Mouse (Mus musculus): ENCODE measurements at regions not wholly inside any gene's neighbourhood (a gene's known extent, or its start where the extent isn't known, plus 50 kb on each side); places are given as distances from the start of the nearest gene placed in this dataset.
"Not testable (repeated sequence)": the region's sequence is repeated elsewhere in the genome, so short reads cannot be mapped to it uniquely, and the experiment has no call there.

DNA sequence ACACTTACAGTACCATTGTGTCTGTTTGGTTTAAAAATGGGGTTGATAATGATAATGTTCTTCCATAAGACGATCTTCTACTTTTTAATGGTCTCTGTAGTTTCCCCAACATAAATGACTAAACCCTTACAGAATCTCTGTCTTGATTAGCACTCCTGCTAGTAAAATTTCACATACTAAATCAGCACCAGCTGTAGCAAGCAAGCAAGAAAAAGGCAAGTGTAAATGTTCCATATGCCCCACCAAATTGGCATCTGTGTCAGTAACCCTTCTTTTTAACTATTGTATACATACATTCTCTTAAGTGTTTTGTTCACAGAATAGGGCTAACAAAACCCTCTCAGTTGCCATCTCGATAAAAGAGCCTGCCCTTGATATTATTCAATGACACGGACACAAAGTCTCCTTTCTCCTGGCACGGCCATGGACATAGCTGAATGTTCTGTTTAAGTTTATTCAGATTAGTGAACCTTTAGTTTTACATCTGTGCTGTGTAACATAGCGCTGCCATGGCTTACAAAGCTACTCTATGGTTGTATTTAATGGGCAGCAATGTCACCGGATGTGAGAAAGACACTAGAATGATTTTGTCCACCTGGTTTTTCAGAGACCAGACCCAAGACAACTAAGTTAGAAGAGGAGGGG, 414.3 kb downstream of the Gtdc1 start:
- no peak for DNase-seq

DNA sequence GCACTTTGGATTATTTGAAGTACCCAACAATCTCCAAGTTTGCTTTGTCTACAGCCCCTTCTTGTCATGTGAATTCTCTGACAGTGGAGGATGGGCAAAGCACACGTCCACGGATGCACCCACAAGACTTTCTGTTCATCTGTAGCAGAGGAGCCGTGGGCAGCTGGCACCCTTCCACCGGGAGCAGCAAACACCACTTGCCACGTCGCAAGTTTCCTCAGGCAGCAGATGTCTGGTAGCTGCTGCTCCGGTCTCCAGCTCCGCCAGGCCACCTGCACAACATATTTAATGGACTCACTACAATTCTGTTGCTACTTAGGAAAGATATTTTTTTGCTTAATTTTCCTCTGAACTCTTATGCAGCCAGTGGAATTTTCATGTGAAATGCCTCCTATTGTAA, 415.1 kb downstream of the Gtdc1 start:
- DNase-seq, result no peak

DNA sequence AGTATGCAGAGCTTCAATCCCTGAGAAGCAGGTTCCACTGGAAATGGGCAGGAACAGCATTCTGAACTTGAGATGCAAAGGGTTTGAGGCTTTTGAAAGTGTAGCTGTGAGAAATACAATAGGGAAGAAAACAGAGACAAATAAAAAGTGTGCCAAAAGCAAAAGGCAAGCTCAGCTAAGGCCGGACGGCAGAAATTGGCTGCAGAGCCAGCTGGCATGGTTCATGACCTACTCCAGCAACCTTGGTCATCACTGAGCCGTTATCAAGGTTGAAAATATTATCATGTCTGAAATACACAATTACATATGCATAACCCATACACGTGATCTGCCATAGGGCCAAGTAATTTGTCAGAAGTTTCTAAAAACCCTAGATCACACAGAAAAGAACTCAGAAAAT, 418.4 kb downstream of the Gtdc1 start:
- DNase-seq, result no peak

DNA sequence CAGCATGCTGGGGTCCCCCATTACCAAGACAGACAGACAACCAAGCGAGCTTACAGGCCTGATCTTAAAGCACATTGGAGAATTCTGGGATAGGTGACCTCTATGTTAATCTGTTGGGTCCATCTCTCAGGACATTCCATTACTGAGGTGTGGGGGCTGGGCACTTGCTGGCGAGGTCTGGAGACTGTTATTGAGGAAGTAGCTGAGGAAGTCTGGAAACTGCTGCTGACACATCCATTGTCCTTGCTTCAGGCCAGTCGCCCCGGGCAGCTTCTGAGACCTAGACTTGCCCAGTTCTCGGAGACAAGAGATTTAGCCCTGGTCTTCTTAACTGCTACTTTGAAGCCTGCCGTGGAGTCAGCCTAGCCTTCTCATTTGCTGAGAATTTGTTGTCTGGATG, 423.2 kb downstream of the Gtdc1 start:
- peak; percentile 40 for DNase-seq

DNA sequence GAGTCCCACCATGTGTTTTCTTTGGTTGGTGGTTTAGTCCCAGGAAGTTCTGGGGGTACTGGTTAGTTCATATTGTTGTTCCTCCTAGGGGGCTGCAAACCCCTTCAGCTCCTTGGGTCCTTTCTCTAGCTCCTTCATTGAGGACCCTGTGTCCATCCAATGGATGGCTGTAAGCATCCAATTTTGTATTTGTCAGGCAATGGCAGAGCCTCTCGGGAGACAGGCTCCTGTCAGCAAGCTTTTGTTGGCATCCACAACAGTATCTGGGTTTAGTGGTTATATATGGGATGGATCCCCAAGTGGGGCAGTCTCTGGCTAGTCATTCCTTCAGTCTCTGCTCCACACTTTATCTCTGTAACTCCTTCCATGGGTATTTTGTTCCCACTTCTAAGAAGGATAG, 436.7 kb downstream of the Gtdc1 start:
- DNase-seq, result not testable (repeated sequence)

DNA sequence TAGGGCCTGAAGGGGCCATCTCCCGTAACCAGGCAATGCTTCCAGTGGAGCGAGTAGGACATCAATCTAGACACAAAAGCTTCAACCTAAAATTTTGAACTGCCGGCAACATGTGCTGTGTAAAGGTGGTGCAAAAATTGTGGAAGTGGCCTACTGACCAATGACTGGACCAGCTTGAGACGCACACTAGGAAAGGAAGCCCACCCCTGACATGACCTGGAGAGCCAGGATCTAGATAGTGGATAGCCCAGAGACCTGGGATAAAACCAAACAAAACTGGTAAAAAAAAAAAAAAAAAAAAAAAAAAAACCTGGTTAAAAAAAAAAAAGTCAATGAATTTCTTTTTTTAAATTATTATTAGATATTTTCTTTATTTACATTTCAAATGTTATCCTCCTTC, 437.2 kb downstream of the Gtdc1 start:
- no peak for DNase-seq

DNA sequence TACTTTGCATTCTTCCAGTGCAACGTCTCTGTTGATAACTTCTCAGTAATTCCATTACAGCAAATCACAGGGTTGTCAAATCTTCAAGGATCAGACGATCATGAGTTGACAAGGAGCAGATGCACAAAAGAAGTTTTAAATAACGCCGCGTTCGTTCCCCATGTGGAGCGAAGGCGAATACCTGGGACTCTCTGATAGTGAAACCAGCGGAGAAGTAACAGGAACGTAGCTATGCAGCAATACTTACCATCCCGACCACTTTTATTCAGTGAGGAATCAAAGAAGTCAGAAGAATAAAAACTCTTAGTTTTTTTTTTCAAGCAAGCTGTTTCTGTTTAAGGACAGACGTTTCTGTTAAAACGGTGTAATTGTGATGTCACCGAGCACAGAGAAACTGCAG, 441.6 kb downstream of the Gtdc1 start:
- DNase-seq, result no peak

DNA sequence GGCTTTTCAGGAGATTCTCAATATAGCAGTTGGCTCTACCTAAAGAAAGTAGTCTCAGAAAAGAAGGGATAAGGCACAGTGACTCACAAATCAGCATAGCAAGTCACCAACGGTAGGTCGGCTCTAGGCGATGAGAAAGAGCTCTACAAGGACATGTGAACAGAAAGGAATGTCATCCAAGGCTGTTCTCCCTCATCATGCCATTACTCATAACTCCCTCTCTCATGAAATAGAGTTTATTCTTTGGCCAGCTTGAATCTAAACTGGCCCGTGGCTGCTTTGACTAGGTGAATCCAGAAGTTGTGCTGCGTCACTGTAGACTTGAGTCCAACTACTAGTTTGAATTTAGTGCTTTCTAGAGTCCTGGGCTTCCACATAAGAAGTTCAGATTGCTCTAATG, 447.7 kb downstream of the Gtdc1 start:
- DNase-seq, result no peak

DNA sequence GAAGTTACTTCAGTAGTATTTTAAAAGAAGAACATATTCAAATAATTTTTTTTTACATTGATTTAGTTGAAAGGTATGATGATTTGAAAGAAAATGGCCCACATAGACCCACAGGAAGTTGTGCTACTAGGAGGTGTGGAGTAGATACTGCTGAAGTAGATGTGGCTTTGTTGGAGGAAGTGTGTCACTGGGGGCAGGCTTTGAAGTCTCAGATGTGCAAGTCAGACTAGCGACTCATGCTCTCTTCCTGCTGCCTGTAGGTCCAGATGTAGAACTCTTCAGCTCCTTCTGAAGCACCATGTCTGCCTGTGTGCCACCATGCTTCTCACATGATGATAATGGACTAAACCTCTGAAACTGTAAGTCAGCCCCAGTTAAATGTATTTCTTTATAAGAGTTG, 452.0 kb downstream of the Gtdc1 start:
- DNase-seq, result no peak

DNA sequence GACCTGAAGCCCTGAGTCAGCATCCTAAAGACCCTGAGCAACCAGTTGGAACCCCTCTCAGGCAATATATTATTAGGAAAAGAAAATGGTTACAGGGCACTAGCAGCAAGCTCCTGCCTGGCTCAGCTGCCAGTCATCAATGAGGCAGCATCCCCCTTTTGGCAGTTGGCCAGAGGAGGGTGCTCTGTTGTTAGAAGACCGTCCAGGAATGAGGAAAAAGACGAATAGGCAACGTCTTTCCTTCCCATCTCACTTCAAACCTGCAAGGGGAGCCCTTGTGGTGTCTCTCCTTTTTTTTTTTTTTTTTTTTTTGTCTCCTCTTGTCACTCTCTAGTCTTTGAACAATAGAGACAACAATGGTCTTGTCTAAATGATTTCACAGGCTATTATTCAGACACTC, 452.8 kb downstream of the Gtdc1 start:
- DNase-seq, result no peak

DNA sequence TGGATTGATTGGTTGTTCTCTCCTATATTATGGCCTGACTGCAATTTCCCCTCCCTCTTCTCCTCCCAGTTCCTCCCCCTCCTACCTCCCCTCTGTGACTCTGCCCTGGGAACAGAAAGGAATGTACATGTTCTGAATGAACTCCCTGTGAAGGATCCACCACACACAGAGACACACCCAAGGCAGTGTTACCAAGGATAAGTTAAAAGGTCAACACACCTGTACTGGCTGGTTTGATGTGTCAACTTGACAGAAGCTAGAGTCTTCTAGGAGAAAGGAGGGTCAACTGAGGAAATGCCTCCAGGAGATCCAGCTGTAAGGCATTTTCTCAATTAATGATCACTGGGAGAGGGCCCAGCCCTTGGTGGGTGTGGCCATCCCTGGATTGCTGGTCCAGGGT, 456.1 kb downstream of the Gtdc1 start:
- DNase-seq, result no peak

DNA sequence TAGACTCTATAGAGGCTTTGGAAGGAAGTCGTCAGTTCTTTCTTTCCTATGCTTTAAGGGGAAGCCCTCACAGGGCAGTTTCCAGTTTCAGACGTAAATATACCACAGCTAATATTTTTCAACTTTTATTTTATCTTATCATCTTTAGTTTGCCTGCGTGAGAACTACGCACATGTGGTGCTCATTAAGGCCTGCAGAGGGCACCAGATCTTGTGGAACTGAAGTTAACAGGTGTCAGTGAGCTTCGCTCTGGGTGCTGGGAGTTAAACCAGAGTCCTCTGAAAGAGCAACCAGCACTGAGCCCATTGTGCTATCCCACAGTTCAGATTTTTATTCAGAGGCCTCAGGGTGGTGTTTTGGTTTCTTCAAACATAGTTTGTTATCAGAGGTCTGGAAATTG, 456.5 kb downstream of the Gtdc1 start:
- DNase-seq, result no peak

DNA sequence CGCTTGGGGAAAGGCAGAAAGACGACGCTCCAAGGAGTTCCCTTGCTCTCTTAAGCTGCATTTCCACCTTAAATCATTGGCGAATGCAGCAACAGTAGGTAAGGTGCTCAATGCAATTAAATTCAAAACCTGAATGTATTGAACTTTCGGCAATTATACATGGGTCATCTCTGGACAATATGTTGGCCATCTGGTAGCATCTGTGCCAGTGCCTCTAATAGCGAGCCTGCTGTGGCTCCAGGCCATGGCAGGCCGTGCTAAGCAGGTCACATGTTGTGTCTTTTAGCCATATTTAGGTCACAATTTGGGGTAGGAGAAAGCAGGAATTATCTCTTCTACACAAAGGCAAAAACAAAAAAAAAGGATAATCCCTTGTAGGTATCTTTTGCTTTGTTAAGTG, 462.8 kb downstream of the Gtdc1 start:
- no peak for DNase-seq

DNA sequence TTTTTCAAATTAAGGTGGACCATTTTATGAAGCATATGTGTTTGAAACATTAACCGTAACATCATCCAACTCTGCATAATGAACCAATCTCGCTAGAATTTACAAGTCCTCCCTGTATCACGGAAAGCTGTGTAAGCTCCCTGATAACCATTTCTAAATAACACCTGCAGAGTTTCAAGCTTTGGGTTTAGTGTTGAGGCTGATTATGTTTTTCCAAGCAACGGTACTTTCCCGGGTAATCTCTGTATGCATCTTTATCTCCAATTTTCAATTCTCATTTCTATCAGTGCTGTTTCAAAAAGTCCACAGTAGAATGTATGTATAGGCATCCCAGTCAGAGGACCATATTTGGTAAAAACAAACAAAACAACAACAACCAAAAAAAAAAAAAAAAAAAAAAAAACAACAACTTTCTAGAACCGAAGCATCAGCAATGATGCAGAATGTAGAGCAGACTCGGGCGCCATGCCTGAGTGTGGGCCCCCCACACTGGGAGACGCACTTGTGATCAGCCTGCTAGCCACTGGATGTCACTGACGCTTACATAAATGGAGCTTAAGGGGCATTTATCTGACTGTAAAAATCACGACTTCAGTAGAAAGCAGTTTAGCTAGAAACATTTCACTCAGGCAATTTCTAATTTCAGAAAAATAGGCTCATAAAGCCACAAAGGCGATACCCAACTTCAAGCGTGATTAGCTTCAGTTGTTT, 464.7 kb downstream of the Gtdc1 start:
- DNase-seq, result no peak

DNA sequence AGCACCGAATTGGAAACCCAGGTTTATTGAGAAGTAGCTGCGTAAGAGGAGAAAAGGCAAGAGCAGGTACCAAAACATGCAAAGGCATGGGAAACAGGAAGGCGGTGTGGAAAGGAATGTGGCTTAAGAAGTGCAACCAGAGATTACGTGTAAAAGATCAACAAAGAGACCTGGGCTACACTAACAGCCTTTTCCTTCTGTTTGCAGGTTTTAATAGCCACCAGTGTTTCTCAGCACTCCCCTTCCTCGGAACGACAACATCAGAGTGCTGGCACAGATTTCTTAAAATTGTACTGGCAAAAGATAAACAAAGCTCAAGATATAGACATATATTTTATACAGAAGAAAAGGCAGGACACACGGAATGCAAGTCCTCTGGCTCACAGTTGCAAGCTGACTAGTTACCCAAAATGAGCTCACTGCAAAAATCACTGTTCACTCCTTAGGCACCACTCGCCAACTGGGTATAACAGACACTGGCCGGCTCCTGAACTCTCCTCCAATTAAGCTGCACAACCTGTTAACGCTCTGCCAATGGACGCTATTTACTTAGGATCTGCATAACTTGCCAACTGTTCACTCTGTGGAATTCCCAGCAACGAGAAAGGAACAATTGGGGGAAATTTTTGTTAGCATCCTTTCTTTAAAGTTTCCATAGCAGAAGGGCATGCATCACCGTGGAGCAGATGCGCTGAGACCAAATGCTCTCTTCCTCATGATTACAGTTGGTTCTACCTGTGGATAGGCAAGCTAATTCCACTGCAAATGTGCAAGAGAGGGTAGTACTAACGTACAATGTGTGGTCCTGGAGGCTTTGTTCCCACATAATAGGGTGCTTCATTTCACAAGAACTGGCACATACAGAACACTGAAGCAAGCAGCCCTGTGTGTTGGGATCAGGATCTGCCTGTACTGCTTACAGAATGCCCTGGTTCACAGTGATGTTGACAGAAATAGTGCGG, 465.9 kb downstream of the Gtdc1 start:
- DNase-seq, result no peak

DNA sequence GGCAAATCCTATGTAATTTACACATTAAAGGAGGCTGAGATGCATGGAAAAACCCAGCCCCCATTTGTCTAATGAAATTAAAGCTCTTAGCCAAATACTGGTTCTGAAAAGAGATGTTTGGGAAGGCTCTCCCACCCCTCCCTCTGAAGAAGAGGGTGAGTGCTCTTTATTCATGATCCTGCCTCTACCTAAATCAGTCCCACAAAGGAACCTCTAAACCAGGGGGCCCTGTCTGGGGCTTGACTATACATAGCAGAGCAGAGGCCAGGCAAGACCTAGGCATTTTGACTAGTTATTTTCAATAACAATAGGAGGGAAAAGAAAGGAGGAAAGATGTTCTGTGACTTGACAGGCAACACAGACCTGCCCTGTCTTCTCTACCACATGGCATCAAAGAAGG, 478.0 kb downstream of the Gtdc1 start:
- DNase-seq, result no peak
